Mouse (Mus musculus): Measurements from ENCODE around the gene Hivep1. TPM values are rescaled to one million over a fixed set of nuclear protein-coding genes. Genes with fewer than 3 reads are reported as not detected.

Gene Hivep1
- polyA plus RNA-seq, 1 experiment: 5.3 TPM

DNA sequence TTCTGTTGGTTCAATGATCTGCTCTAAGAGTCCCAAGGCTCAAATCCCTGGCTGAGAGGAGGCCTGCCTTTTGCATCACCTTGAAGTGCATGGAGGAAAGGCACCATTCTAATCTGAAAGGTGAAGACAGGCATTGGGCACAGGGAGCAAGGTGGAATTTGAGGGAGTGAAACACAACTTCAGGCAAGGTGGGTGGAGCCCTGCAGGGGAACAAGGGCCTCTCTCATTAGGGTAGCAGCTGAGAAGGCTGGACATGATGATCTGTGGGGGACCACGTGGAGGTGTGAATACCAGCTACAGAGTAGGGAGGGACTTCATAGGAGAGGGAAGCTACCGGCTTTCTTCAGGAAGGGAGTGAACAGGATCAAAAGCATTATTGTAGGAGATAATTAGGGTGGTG, 10.6 kb upstream of the Hivep1 start:
- no peaks in the 10 kb centered on the region for H3K27me3 ChIP-seq (ENCODE audit: control insufficient read depth, insufficient read depth, insufficient read length)
- no peak for TF ChIP-seq SRF (IDR thresholded peaks at IDR 0.05; ENCODE audit: control insufficient read depth, insufficient read length, low read depth)
- TF ChIP-seq POLR2A (IDR thresholded peaks at IDR 0.05; ENCODE audit: insufficient read length, low read depth): no peak
- no peak for TF ChIP-seq USF1 (IDR thresholded peaks at IDR 0.05; ENCODE audit: low read depth)
- no peak for TF ChIP-seq E2F4 (IDR thresholded peaks at IDR 0.05; ENCODE audit: insufficient read depth)
- no peak for TF ChIP-seq TCF12 (IDR thresholded peaks at IDR 0.05; ENCODE audit: insufficient read depth, poor library complexity, severe bottlenecking)
- no peak for TF ChIP-seq CEBPB (IDR thresholded peaks at IDR 0.05; ENCODE audit: insufficient read depth, poor library complexity, severe bottlenecking)
- no peak overlapping the region for H3K4me3 ChIP-seq
- no peaks in the 10 kb centered on the region for H3K36me3 ChIP-seq (ENCODE audit: control insufficient read depth, insufficient read depth)
- no peaks in the 10 kb centered on the region for H3K79me2 ChIP-seq (ENCODE audit: control insufficient read depth, insufficient read depth)
- no peak overlapping the region for H3K4me2 ChIP-seq (ENCODE audit: low read depth)
- H3ac ChIP-seq (ENCODE audit: control insufficient read depth, insufficient read length): no peak overlapping the region

DNA sequence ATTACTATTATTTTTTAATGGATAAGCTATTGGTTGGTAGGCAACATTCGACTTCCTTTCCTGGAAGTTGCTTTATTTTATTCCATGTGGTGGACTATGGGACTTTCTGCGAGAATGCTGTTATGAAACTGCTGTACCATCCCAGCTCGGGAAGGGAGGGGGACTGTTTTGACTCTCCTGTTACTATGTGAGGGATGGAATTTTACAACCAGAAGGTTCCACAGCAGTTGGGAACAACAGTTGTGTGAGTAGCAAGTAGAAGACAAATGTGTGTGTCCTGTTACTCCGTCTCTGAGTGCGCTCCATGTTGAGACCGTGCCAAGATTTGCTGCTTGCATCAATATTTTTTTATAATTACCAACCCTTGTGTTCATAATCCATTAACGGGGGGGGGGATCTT, 8.4 kb upstream of the Hivep1 start:
- H3K4me3 ChIP-seq: no peak overlapping the region
- H3K27me3 ChIP-seq (ENCODE audit: control insufficient read depth, insufficient read depth, insufficient read length): no peaks in the 10 kb centered on the region
- H3K4me2 ChIP-seq (ENCODE audit: low read depth): no peak overlapping the region
- TF ChIP-seq MYOD1 (IDR thresholded peaks at IDR 0.05; ENCODE audit: control insufficient read depth in 1 of 3, insufficient read length in 2 of 3, low read depth in 2 of 3) (no peak), USF1 (IDR thresholded peaks at IDR 0.05; ENCODE audit: low read depth) (no peak), MYOG (IDR thresholded peaks at IDR 0.05; ENCODE audit: control insufficient read depth in 1 of 3, insufficient read depth in 1 of 3, insufficient read length in 2 of 3, low read depth in 2 of 3) (no peak), SRF (IDR thresholded peaks at IDR 0.05; ENCODE audit: control insufficient read depth, insufficient read length, low read depth) (no peak), POLR2A (IDR thresholded peaks at IDR 0.05; ENCODE audit: insufficient read length, low read depth) (no peak), POLR2AphosphoS2 (IDR thresholded peaks at IDR 0.05; ENCODE audit: insufficient read length, low read depth) (no peak), E2F4 (IDR thresholded peaks at IDR 0.05; ENCODE audit: insufficient read depth) (no peak)
- H3K36me3 ChIP-seq (ENCODE audit: control insufficient read depth, insufficient read depth): no peaks in the 10 kb centered on the region
- H3K79me2 ChIP-seq (ENCODE audit: control insufficient read depth, insufficient read depth): no peaks in the 10 kb centered on the region
- no peak overlapping the region for H3ac ChIP-seq (ENCODE audit: control insufficient read depth, insufficient read length)

DNA sequence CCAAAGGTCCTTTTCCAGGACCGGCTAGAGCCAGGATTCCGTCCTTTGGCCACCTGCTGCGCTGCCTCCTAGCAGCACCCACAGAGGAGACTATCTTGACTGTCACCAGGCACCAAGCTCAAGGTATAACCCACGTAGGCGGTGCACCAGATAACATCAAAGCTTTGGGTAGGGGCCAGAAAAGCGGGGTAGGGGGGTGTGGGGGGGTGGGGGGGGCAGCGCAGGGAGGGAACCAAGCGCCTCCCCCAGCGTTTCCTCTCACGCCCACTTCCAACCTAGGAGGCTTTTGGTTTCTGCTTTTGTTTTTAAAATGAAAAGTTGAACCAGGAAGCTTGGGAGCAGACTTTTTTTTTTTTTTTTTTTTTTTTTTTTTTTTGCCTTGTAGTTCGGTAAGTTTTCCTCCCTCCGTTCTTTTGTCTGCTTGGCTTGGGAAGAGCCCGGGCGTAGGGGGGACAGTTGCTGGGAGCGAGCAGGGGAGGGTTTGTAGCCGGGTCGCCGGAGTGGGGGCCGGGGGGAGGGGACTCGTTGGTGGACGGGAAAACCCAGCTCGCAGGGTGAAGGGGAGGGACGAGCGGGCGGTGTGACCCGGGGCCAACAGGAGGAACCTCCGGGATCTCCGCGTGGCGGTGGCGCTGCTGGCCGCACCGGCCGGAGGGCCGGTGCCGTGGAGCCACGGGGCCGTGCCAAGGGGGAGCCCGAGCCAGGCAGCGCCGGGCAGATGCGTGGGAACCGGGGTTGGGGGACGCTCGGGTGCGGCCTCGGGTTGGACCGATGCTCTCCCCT, 2.6 kb upstream of the Hivep1 start:
- H3K79me2 ChIP-seq (ENCODE audit: control insufficient read depth, insufficient read depth): no peaks in the 10 kb centered on the region
- peak overlapping the region; percentile 20 for H3ac ChIP-seq (ENCODE audit: control insufficient read depth, insufficient read length)
- TF ChIP-seq POLR2A (IDR thresholded peaks at IDR 0.05; ENCODE audit: insufficient read length, low read depth) (peak; percentile 63), MYOG (IDR thresholded peaks at IDR 0.05; ENCODE audit: control insufficient read depth in 1 of 3, insufficient read depth in 1 of 3, insufficient read length in 2 of 3, low read depth in 2 of 3) (peak in 1 of 3 experiments; percentile 57), MAX (IDR thresholded peaks at IDR 0.05; ENCODE audit: low read depth) (no peak), TCF12 (IDR thresholded peaks at IDR 0.05; ENCODE audit: insufficient read depth, poor library complexity, severe bottlenecking) (no peak), POLR2AphosphoS2 (IDR thresholded peaks at IDR 0.05; ENCODE audit: insufficient read length, low read depth) (peak; percentile 32), E2F4 (IDR thresholded peaks at IDR 0.05; ENCODE audit: insufficient read depth) (no peak), MYOD1 (IDR thresholded peaks at IDR 0.05; ENCODE audit: control insufficient read depth in 1 of 3, insufficient read length in 2 of 3, low read depth in 2 of 3) (peak in 1 of 3 experiments; percentile 20)

GRCm38 (mm10) chr13:42049774-42050125, 2.1 kb upstream of the Hivep1 start:
- H3K4me3 ChIP-seq: peak overlapping the region; percentile 45
- TF ChIP-seq E2F4 (IDR thresholded peaks at IDR 0.05; ENCODE audit: insufficient read depth) (no peak), REST (IDR thresholded peaks at IDR 0.05; ENCODE audit: insufficient read depth, insufficient read length) (no peak)
- H3ac ChIP-seq (ENCODE audit: control insufficient read depth, insufficient read length): peak overlapping the region; percentile 20
- H3K36me3 ChIP-seq (ENCODE audit: control insufficient read depth, insufficient read depth): no peaks in the 10 kb centered on the region
- H3K4me2 ChIP-seq (ENCODE audit: low read depth): peak overlapping the region; percentile 99
- H3K27me3 ChIP-seq (ENCODE audit: control insufficient read depth, insufficient read depth, insufficient read length): no peaks in the 10 kb centered on the region
- no peaks in the 10 kb centered on the region for H3K79me2 ChIP-seq (ENCODE audit: control insufficient read depth, insufficient read depth)

More for the DNA sequence above, 2.6 kb upstream of the Hivep1 start:
- Histone ChIP-seq H3K4me3 (peak overlapping the region; percentile 45), H3K36me3 (ENCODE audit: control insufficient read depth, insufficient read depth) (no peaks in the 10 kb centered on the region), H3K27me3 (ENCODE audit: control insufficient read depth, insufficient read depth, insufficient read length) (no peaks in the 10 kb centered on the region), H3K4me2 (ENCODE audit: low read depth) (peak overlapping the region; percentile 99)

GRCm38 (mm10) chr13:42050160-42050559, 1.7 kb upstream of the Hivep1 start:
- Histone ChIP-seq H3K79me2 (ENCODE audit: control insufficient read depth, insufficient read depth) (no peaks in the 10 kb centered on the region), H3K36me3 (ENCODE audit: control insufficient read depth, insufficient read depth) (no peaks in the 10 kb centered on the region), H3K4me2 (ENCODE audit: low read depth) (peak overlapping the region; percentile 99), H3K27me3 (ENCODE audit: control insufficient read depth, insufficient read depth, insufficient read length) (no peaks in the 10 kb centered on the region), H3K4me3 (peak overlapping the region; percentile 45), H3ac (ENCODE audit: control insufficient read depth, insufficient read length) (peak overlapping the region; percentile 20)
- TF ChIP-seq USF1 (IDR thresholded peaks at IDR 0.05; ENCODE audit: low read depth) (no peak), SRF (IDR thresholded peaks at IDR 0.05; ENCODE audit: control insufficient read depth, insufficient read length, low read depth) (no peak), E2F4 (IDR thresholded peaks at IDR 0.05; ENCODE audit: insufficient read depth) (no peak), MAX (IDR thresholded peaks at IDR 0.05; ENCODE audit: low read depth) (no peak), POLR2AphosphoS2 (IDR thresholded peaks at IDR 0.05; ENCODE audit: insufficient read length, low read depth) (no peak), REST (IDR thresholded peaks at IDR 0.05; ENCODE audit: insufficient read depth, insufficient read length) (no peak), TCF3 (IDR thresholded peaks at IDR 0.05; ENCODE audit: insufficient read length, low read depth) (no peak), CEBPB (IDR thresholded peaks at IDR 0.05; ENCODE audit: insufficient read depth, poor library complexity, severe bottlenecking) (no peak), TCF12 (IDR thresholded peaks at IDR 0.05; ENCODE audit: insufficient read depth, poor library complexity, severe bottlenecking) (no peak), MYOD1 (IDR thresholded peaks at IDR 0.05; ENCODE audit: control insufficient read depth in 1 of 3, insufficient read length in 2 of 3, low read depth in 2 of 3) (no peak), POLR2A (IDR thresholded peaks at IDR 0.05; ENCODE audit: insufficient read length, low read depth) (no peak), MYOG (IDR thresholded peaks at IDR 0.05; ENCODE audit: control insufficient read depth in 1 of 3, insufficient read depth in 1 of 3, insufficient read length in 2 of 3, low read depth in 2 of 3) (no peak)
